Mouse (Mus musculus): Measurements from ENCODE around the gene Gla. TPM values are rescaled to one million over a fixed set of nuclear protein-coding genes. Genes with fewer than 3 reads are reported as not detected.

Gla gene
- polyA plus RNA-seq, 1 experiment: 2.0 TPM

DNA sequence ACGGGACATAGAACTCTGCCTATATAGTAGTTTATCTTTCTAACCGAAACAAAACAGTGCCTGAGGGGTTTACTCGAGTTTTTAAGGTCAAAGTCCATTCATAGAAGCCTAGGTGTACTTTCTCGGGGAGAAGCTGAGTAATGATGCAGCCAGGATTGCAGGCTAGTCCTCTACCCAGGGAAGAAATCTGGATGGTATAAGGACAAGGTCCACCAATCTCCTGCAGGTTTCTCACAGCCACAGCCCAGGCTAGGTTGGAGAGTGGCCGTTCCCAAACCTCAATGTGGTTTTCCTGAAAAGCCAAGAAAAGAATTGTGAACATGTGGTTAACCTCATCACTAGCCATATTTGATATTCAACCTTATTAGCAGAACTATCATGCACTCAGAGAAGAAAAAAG lies 11.1 kb downstream of the Gla start:
- no peak overlapping the region for H3K4me3 ChIP-seq (ENCODE audit: control insufficient read depth, insufficient read depth, low read length)
- H3K27ac ChIP-seq (ENCODE audit: control insufficient read depth, insufficient read depth, low read length): no peak overlapping the region
- no peaks in the 10 kb centered on the region for H3K36me3 ChIP-seq (ENCODE audit: control insufficient read depth, insufficient read depth, low read length)
- 0 out of 2 replicates have a peak, but pooled peaks cover 4% of the 10 kb centered on the region for H3K4me1 ChIP-seq (replicated peaks; ENCODE audit: control insufficient read depth, insufficient read depth, low read length)
- 35% methylated on average over 5 of the region's 5 CpGs for WGBS
- H3K27me3 ChIP-seq (ENCODE audit: control insufficient read depth, insufficient read depth, low read length): no peaks in the 10 kb centered on the region
- no peak for DNase-seq
- TF ChIP-seq POLR2A (IDR thresholded peaks at IDR 0.05; ENCODE audit: control insufficient read depth, extremely low read depth, insufficient read depth, low read length, poor library complexity) (no peak), CTCF (IDR thresholded peaks at IDR 0.05; ENCODE audit: borderline replicate concordance, control insufficient read depth, extremely low read depth, insufficient read depth, low read length, poor library complexity) (no peak)

DNA sequence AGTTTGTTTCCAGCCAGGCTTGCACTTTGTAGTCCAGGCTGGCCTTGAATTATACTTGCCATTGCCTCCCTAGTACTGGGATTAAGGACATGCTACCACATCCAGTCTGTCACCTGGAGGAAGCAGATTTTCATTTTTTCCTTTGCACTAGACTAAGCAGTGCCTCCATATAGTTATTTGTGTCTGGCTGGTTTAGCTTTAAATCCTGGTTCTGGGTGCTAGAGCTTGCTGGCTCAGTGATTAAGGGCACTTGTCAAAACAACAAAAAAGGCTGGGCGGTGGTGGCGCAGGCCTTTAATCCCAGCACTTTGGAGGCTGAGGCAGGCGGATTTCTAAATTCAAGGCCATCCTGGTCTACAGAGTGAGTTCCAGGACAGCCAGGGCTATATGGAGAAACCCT lies 11.9 kb downstream of the Gla start:
- WGBS: 92% methylated on average over 3 of the region's 3 CpGs
- H3K4me1 ChIP-seq (replicated peaks; ENCODE audit: control insufficient read depth, insufficient read depth, low read length): peaks cover 4% of the 10 kb centered on the region; the same call in 1 of the 2 replicates
- TF ChIP-seq POLR2A (IDR thresholded peaks at IDR 0.05; ENCODE audit: control insufficient read depth, extremely low read depth, insufficient read depth, low read length, poor library complexity) (no peak), CTCF (IDR thresholded peaks at IDR 0.05; ENCODE audit: borderline replicate concordance, control insufficient read depth, extremely low read depth, insufficient read depth, low read length, poor library complexity) (no peak)
- no peak overlapping the region for H3K27ac ChIP-seq (ENCODE audit: control insufficient read depth, insufficient read depth, low read length)
- H3K4me3 ChIP-seq (ENCODE audit: control insufficient read depth, insufficient read depth, low read length): no peak overlapping the region
- no peaks in the 10 kb centered on the region for H3K27me3 ChIP-seq (ENCODE audit: control insufficient read depth, insufficient read depth, low read length)
- no peak for DNase-seq
- no peaks in the 10 kb centered on the region for H3K36me3 ChIP-seq (ENCODE audit: control insufficient read depth, insufficient read depth, low read length)

DNA sequence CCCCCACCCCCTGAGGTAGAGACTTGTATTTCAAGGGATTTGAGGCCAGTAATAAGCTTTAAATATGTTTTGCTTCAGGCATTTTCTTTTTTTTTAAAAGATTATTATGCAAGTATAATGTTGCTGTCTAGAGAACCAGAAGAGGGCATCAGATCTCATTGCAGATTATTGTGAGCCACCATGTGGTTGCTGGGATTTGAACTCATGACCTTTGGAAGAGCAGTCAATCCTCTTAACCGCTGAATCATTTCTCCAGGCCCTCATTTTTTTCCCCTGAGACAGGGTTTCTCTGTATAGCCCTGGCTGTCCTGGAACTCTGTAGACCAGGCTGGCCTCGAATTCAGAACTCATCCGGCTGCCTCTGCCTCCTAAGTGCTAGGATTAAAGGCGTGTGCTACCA lies 12.7 kb downstream of the Gla start:
- peaks cover 4% of the 10 kb centered on the region; the same call in 1 of the 2 replicates for H3K4me1 ChIP-seq (replicated peaks; ENCODE audit: control insufficient read depth, insufficient read depth, low read length)
- no peak for DNase-seq
- no peak overlapping the region for H3K4me3 ChIP-seq (ENCODE audit: control insufficient read depth, insufficient read depth, low read length)
- H3K36me3 ChIP-seq (ENCODE audit: control insufficient read depth, insufficient read depth, low read length): no peaks in the 10 kb centered on the region
- H3K27me3 ChIP-seq (ENCODE audit: control insufficient read depth, insufficient read depth, low read length): no peaks in the 10 kb centered on the region
- no peak overlapping the region for H3K27ac ChIP-seq (ENCODE audit: control insufficient read depth, insufficient read depth, low read length)
- WGBS: 97% methylated on average over 4 of the region's 4 CpGs
- TF ChIP-seq CTCF (IDR thresholded peaks at IDR 0.05; ENCODE audit: borderline replicate concordance, control insufficient read depth, extremely low read depth, insufficient read depth, low read length, poor library complexity): no peak
- no peak for TF ChIP-seq POLR2A (IDR thresholded peaks at IDR 0.05; ENCODE audit: control insufficient read depth, extremely low read depth, insufficient read depth, low read length, poor library complexity)

DNA sequence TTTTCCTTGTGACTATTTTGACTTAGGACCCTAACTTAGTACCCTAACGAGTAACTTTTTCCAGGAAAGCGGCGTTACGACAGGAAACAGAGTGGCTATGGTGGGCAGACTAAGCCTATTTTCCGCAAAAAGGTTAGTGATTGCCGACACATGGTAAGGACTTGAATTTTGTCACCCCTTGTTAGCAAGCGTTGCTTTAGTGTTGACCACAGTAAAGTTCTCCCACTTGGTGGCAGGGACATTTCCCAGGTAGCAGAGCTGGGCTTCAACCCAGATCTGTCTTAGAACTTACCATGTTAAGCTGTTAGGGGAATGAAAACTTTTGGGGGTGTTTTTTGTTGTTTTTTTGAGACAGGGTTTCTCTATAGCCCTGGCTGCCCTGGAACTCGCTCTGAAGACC lies 14.5 kb downstream of the Gla start:
- Histone ChIP-seq H3K4me3 (ENCODE audit: control insufficient read depth, insufficient read depth, low read length) (peak overlapping the region; percentile 77; the same call in 1 of the 2 replicates), H3K27ac (ENCODE audit: control insufficient read depth, insufficient read depth, low read length) (no peak overlapping the region), H3K4me1 (replicated peaks; ENCODE audit: control insufficient read depth, insufficient read depth, low read length) (peaks cover 4% of the 10 kb centered on the region; the same call in 1 of the 2 replicates), H3K27me3 (ENCODE audit: control insufficient read depth, insufficient read depth, low read length) (no peaks in the 10 kb centered on the region), H3K36me3 (ENCODE audit: control insufficient read depth, insufficient read depth, low read length) (no peaks in the 10 kb centered on the region)
- TF ChIP-seq POLR2A (IDR thresholded peaks at IDR 0.05; ENCODE audit: control insufficient read depth, extremely low read depth, insufficient read depth, low read length, poor library complexity): no peak
- TF ChIP-seq CTCF (IDR thresholded peaks at IDR 0.05; ENCODE audit: borderline replicate concordance, control insufficient read depth, extremely low read depth, insufficient read depth, low read length, poor library complexity): no peak
- 15% methylated on average over 8 of the region's 8 CpGs for WGBS
- DNase-seq: no peak

DNA sequence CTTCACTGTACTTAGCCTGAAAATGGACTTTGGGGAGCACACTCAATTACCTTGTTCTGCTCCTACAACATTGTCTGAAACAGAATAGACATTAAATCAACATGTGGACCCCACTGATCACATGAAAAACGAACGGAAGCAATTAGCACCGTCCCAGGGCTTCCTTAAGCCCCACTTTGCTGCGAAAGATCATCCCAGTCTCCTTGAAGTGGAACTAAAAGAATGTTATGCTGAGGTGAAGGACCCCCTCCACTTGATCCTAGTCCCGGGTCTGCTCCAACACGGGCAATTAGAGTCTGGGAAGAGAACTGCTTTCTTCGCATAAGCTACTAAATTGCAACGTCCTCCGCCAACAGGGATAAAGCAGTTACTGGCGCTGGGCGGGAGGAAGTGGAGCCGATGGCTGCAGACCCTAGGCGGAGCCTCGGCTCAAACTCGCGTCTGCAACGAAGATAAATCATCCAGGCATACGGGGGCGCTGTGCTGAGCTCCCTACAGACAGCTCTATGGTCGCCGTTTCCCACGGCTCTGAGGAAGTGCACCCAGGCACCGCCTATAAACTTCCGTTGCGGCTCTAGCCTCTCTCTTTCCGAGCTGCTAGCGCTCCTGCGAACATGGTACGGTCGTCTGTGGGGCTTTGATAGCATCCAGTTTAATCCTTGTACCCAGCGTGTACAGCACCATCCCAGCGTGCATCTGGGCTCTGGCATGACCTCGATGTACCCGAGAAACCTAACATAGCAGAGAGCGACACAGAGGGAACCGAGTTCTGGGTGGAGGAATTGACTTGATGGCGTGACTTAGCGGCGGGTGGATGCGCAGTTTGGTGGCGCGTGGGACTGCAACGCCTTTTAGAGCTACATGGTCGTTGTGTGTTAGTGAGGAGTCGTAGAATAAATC lies 15.6 kb downstream of the Gla start, which contains the start of gene Rpl36a:
Rpl36a (plus strand) TSS at position 552 of the 900 bp plus-strand sequence.
- H3K27me3 ChIP-seq (ENCODE audit: control insufficient read depth, insufficient read depth, low read length): no peaks in the 10 kb centered on the region
- peaks cover 4% of the 10 kb centered on the region; the same call in 1 of the 2 replicates for H3K4me1 ChIP-seq (replicated peaks; ENCODE audit: control insufficient read depth, insufficient read depth, low read length)
- H3K27ac ChIP-seq (ENCODE audit: control insufficient read depth, insufficient read depth, low read length): peak within 1 kb of the TSS; percentile 74
- TF ChIP-seq POLR2A (IDR thresholded peaks at IDR 0.05; ENCODE audit: control insufficient read depth, extremely low read depth, insufficient read depth, low read length, poor library complexity) (peak; percentile 68; the same call in 1 of the 2 replicates), CTCF (IDR thresholded peaks at IDR 0.05; ENCODE audit: borderline replicate concordance, control insufficient read depth, extremely low read depth, insufficient read depth, low read length, poor library complexity) (no peak)
- DNase-seq: peak; percentile 90
- H3K36me3 ChIP-seq (ENCODE audit: control insufficient read depth, insufficient read depth, low read length): no peaks in the 10 kb centered on the region
- peak within 1 kb of the TSS; percentile 77 for H3K4me3 ChIP-seq (ENCODE audit: control insufficient read depth, insufficient read depth, low read length)
- WGBS: 4% methylated on average over 45 of the region's 45 CpGs

DNA sequence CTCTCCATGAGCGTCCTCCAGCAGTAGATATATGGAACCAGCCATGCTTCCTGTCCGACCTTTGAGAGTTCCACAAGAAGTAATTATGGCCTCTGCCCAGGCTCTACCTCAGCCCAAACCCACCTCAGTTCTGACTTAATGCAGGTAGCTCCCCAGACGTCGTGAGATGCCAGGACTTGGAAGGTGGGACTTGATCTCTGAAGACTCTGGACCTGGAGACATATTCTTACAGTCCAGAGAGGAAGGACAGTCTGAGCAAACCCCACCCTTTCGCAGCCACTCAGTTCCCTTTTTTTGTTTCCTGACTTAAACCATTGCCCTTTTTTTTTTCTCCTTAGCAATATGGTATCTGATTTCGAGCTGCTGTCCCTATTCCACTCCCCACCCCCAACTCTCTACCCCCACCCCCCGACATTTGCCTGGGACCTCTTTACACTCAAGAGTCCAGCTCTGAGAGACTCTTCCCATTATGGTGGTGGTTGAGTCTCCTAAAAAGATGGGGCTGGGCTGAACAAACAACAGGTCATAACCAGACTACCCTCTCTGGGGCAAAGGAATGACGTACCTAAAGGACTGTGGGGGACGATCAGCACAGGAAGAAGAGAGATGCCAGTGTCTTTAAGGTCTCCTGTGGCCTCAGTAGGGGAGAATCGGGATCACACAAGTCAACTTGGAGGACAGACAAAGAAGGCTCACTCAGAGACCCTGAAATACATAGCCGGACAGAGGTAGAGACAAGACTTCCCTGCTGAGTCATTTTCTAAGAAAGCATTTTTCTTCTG lies 17.8 kb downstream of the Gla start, which contains the start of gene Btk:
Btk (minus strand) TSS at position 683 of the 782 bp plus-strand sequence.
- H3K27ac ChIP-seq (ENCODE audit: control insufficient read depth, insufficient read depth, low read length): no peak within 1 kb of the TSS
- no peak within 1 kb of the TSS for H3K4me3 ChIP-seq (ENCODE audit: control insufficient read depth, insufficient read depth, low read length)
- H3K36me3 ChIP-seq (ENCODE audit: control insufficient read depth, insufficient read depth, low read length): no peaks in the 10 kb centered on the region

More for the DNA sequence above, 17.8 kb downstream of the Gla start, which contains the start of gene Btk:
- TF ChIP-seq CTCF (IDR thresholded peaks at IDR 0.05; ENCODE audit: borderline replicate concordance, control insufficient read depth, extremely low read depth, insufficient read depth, low read length, poor library complexity): no peak
- TF ChIP-seq POLR2A (IDR thresholded peaks at IDR 0.05; ENCODE audit: control insufficient read depth, extremely low read depth, insufficient read depth, low read length, poor library complexity): no peak
- no peak for DNase-seq
- Histone ChIP-seq H3K27me3 (ENCODE audit: control insufficient read depth, insufficient read depth, low read length) (no peaks in the 10 kb centered on the region), H3K4me1 (replicated peaks; ENCODE audit: control insufficient read depth, insufficient read depth, low read length) (peaks cover 4% of the 10 kb centered on the region; the same call in 1 of the 2 replicates)
- 42% methylated on average over 11 of the region's 11 CpGs for WGBS

Data from thymus, adult 2 months (tissue).